Mouse (Mus musculus) gonadal fat pad, adult 2 months (tissue): Measurements from ENCODE around the gene Nat8f4. TPM values are rescaled to one million over a fixed set of nuclear protein-coding genes. Genes with fewer than 3 reads are reported as not detected.
"Not testable (repeated sequence)": the region's sequence is repeated elsewhere in the genome, so short reads cannot be mapped to it uniquely, and the experiment has no call there.

Experiments used
- DNase-seq: peaks from one replicate; pipeline ENCODE4 v3.0.0-alpha.2; 2012; ENCODE audit warnings: low read depth
- polyA plus RNA-seq: library from polyadenylated mRNA; depleted of rRNA; stranded (reverse); fragments of >200 nt; gene quantifications from 2 replicates; pipeline ENCODE4 v1.2.3, GENCODE M21; 2012; rRNA removed

The Nat8f4 gene
- 2.9 and 3.1 TPM in 2 replicates for polyA plus RNA-seq

GRCm38 (mm10) chr6:85904642-85905061 lies at the start of gene Nat8f4:
Gene Nat8f4, minus strand, starts transcription at chr6:85904884.
- DNase-seq = not testable (repeated sequence)

- DNase-seq = no peak
Measured at GRCm38 (mm10) chr6:85948549-85948948, 43.9 kb upstream of the Nat8f4 start.

- DNase-seq = no peak
Measured at GRCm38 (mm10) chr6:85942469-85942868, 37.8 kb upstream of the Nat8f4 start.

- no peak for DNase-seq
Measured at GRCm38 (mm10) chr6:85938701-85939100, 34.0 kb upstream of the Nat8f4 start.

GRCm38 (mm10) chr6:85936508-85937465 lies 32.1 kb upstream of the Nat8f4 start:
- not testable (repeated sequence) for DNase-seq

GRCm38 (mm10) chr6:85935646-85936045 lies 31.0 kb upstream of the Nat8f4 start:
- DNase-seq = no peak

GRCm38 (mm10) chr6:85934047-85934446 lies 29.4 kb upstream of the Nat8f4 start:
- no peak for DNase-seq

- DNase-seq = no peak
Measured at GRCm38 (mm10) chr6:85929312-85929711, 24.6 kb upstream of the Nat8f4 start.

- no peak for DNase-seq
Measured at GRCm38 (mm10) chr6:85927476-85928464, 23.1 kb upstream of the Nat8f4 start.

- no peak for DNase-seq
Measured at GRCm38 (mm10) chr6:85926709-85927108, 22.0 kb upstream of the Nat8f4 start.

- no peak for DNase-seq
Measured at GRCm38 (mm10) chr6:85923643-85924042, 19.0 kb upstream of the Nat8f4 start.

GRCm38 (mm10) chr6:85919401-85919800 lies 14.7 kb upstream of the Nat8f4 start:
- no peak for DNase-seq

- not testable (repeated sequence) for DNase-seq
Measured at GRCm38 (mm10) chr6:85918341-85918740, 13.7 kb upstream of the Nat8f4 start.

GRCm38 (mm10) chr6:85916596-85916995 lies 11.9 kb upstream of the Nat8f4 start:
- no peak for DNase-seq

- not testable (repeated sequence) for DNase-seq
Measured at GRCm38 (mm10) chr6:85915539-85916513, 11.1 kb upstream of the Nat8f4 start, which contains the start of gene Nat8f1. Gene Nat8f1, minus strand, starts transcription at chr6:85915687.

- DNase-seq = no peak
Measured at GRCm38 (mm10) chr6:85915141-85915538, 10.5 kb upstream of the Nat8f4 start.

GRCm38 (mm10) chr6:85911587-85911986 lies 6.9 kb upstream of the Nat8f4 start, which contains the start of gene Tprkb:
Gene Tprkb, plus strand, starts transcription at chr6:85911865.
- DNase-seq = no peak

GRCm38 (mm10) chr6:85909704-85910103 lies 5.0 kb upstream of the Nat8f4 start:
- no peak for DNase-seq

- no peak for DNase-seq
Measured at GRCm38 (mm10) chr6:85908341-85908740, 3.7 kb upstream of the Nat8f4 start.

- peak; percentile 81 for DNase-seq
Measured at GRCm38 (mm10) chr6:85906911-85907351, 2.2 kb upstream of the Nat8f4 start.

- no peak for DNase-seq
Measured at GRCm38 (mm10) chr6:85902303-85902702, 2.4 kb downstream of the Nat8f4 start.
